Comparison of ENCODE assay signal across 8 mouse cellular contexts in genomic region chr9:64737406-64738201, GRCm38 (mm10). TPM values are rescaled to one million over a fixed set of nuclear protein-coding genes. Genes with fewer than 3 reads are reported as not detected.
DNase-seq lines count a peak whose midpoint lies in the region; ATAC-seq and TF ChIP-seq lines count a peak whose summit lies in the region.

Gene Rab11a, minus strand, starts transcription at chr9:64737758.

- peak; percentile 93 to 96 for DNase-seq in CD8-positive naive resting alpha-beta T cell, adult 2 months (ENCODE audit: low read depth in 2 of 2, low spot score in 2 of 2)
- peak; percentile 89 for DNase-seq in c-Kit-positive CD71-negative TER-119-negative erythroid progenitor cells, embryonic 14.5 days (ENCODE audit: low read depth)
- peak; percentile 95 for DNase-seq in forebrain, embryonic 10.5 days (ENCODE audit: extremely low spot score, low spot score)
- peak; percentile 98 for DNase-seq in kidney, postnatal 25 days
- DNase-seq in liver, embryonic 14.5 days (ENCODE audit: low read depth in 3 of 3, low spot score in 3 of 3) = peak; percentile 87 to 90 (median 87)
- peak; percentile 96 for DNase-seq in neural tube, embryonic 11.5 days (ENCODE audit: low spot score)
- DNase-seq in stomach, postnatal 0 days (ENCODE audit: low spot score) = peak; percentile 96

- peaks cover 9% of the 10 kb centered on the region for H3K4me1 ChIP-seq in forebrain, embryonic 10.5 days
- peaks cover 10% of the 10 kb centered on the region for H3K4me1 ChIP-seq in heart, embryonic 15.5 days (replicated peaks)
- H3K4me1 ChIP-seq in liver, embryonic 14.5 days (replicated peaks; ENCODE audit: control insufficient read depth in 2 of 2, insufficient read depth in 2 of 2, low read length in 1 of 2) = peaks cover 3 to 9% of the 10 kb centered on the region in 2 experiments
- 0 out of 2 replicates have a peak, but pooled peaks cover 2% of the 10 kb centered on the region for H3K4me1 ChIP-seq in neural tube, embryonic 11.5 days (ENCODE audit: control insufficient read depth, insufficient read depth, low read length)
- H3K4me1 ChIP-seq in stomach, postnatal 0 days (replicated peaks; ENCODE audit: control insufficient read depth, insufficient read depth) = no peaks in the 10 kb centered on the region

- H3K27me3 ChIP-seq in forebrain, embryonic 10.5 days (ENCODE audit: poor library complexity, severe bottlenecking) = no peaks in the 10 kb centered on the region
- H3K27me3 ChIP-seq in heart, embryonic 15.5 days = no peaks in the 10 kb centered on the region
- H3K27me3 ChIP-seq in liver, embryonic 14.5 days (ENCODE audit: control insufficient read depth, insufficient read depth, low read length) = no peaks in the 10 kb centered on the region
- no peaks in the 10 kb centered on the region for H3K27me3 ChIP-seq in neural tube, embryonic 11.5 days (ENCODE audit: control insufficient read depth, insufficient read depth, low read length)
- H3K27me3 ChIP-seq in stomach, postnatal 0 days (ENCODE audit: control insufficient read depth, insufficient read depth, low read length) = no peaks in the 10 kb centered on the region

- under 1% methylated on average over 61 of the region's 61 CpGs for WGBS in forebrain, embryonic 10.5 days
- WGBS in heart, embryonic 15.5 days = under 1% methylated on average over 61 of the region's 61 CpGs
- under 1% methylated on average over 61 of the region's 61 CpGs for WGBS in liver, embryonic 14.5 days (ENCODE audit: insufficient replicate concordance)
- under 1% methylated on average over 58 of the region's 61 CpGs for WGBS in neural tube, embryonic 11.5 days
- WGBS in stomach, postnatal 0 days = 2% methylated on average over 57 of the region's 61 CpGs

- ATAC-seq in heart, embryonic 15.5 days (replicated peaks; ENCODE audit: insufficient number of reproducible peaks, insufficient read depth, low FRiP score, low read depth) = peak; percentile 95
- ATAC-seq in liver, embryonic 14.5 days (ENCODE audit: insufficient read depth) = peak; percentile 95
- ATAC-seq in neural tube, embryonic 11.5 days (ENCODE audit: insufficient read depth, low FRiP score, low TSS enrichment) = peak; percentile 96
- ATAC-seq in stomach, postnatal 0 days (ENCODE audit: low FRiP score, low TSS enrichment) = peak; percentile 95

- H3K9ac ChIP-seq in heart, embryonic 15.5 days = peak within 1 kb of the TSS; percentile 96
- peak within 1 kb of the TSS; percentile 96 for H3K9ac ChIP-seq in liver, embryonic 14.5 days (replicated peaks)
- H3K9ac ChIP-seq in neural tube, embryonic 11.5 days (ENCODE audit: low read length) = peak within 1 kb of the TSS; percentile 91
- peak within 1 kb of the TSS; percentile 96 for H3K9ac ChIP-seq in stomach, postnatal 0 days (ENCODE audit: low read length)

- H3K4me2 ChIP-seq in heart, embryonic 15.5 days = peak within 1 kb of the TSS; percentile 72
- H3K4me2 ChIP-seq in liver, embryonic 14.5 days (ENCODE audit: low read depth) = peak within 1 kb of the TSS; percentile 71
- H3K4me2 ChIP-seq in neural tube, embryonic 11.5 days (ENCODE audit: low read depth) = peak within 1 kb of the TSS; percentile 72
- H3K4me2 ChIP-seq in stomach, postnatal 0 days (replicated peaks; ENCODE audit: low read depth) = peak within 1 kb of the TSS; percentile 67

- H3K4me3 ChIP-seq in forebrain, embryonic 10.5 days = peak within 1 kb of the TSS; percentile 94
- H3K4me3 ChIP-seq in heart, embryonic 15.5 days = peak within 1 kb of the TSS; percentile 84
- H3K4me3 ChIP-seq in liver, embryonic 14.5 days (ENCODE audit: insufficient read depth in 1 of 2, low read depth in 2 of 2, low read length in 2 of 2) = peak within 1 kb of the TSS; percentile 99 to 100
- H3K4me3 ChIP-seq in neural tube, embryonic 11.5 days (ENCODE audit: low read depth, low read length) = peak within 1 kb of the TSS; percentile 98
- peak within 1 kb of the TSS; percentile 99 for H3K4me3 ChIP-seq in stomach, postnatal 0 days (ENCODE audit: low read depth, low read length)

- no peaks in the 10 kb centered on the region for H3K9me3 ChIP-seq in forebrain, embryonic 10.5 days
- no peaks in the 10 kb centered on the region for H3K9me3 ChIP-seq in heart, embryonic 15.5 days (replicated peaks)
- no peaks in the 10 kb centered on the region for H3K9me3 ChIP-seq in liver, embryonic 14.5 days (ENCODE audit: control insufficient read depth, low read length)
- H3K9me3 ChIP-seq in neural tube, embryonic 11.5 days (ENCODE audit: control insufficient read depth, low read length) = no peaks in the 10 kb centered on the region
- H3K9me3 ChIP-seq in stomach, postnatal 0 days (ENCODE audit: control insufficient read depth, low read length) = no peaks in the 10 kb centered on the region

- peak within 1 kb of the TSS; percentile 92 for H3K27ac ChIP-seq in forebrain, embryonic 10.5 days
- peak within 1 kb of the TSS; percentile 98 for H3K27ac ChIP-seq in heart, embryonic 15.5 days
- peak within 1 kb of the TSS; percentile 86 for H3K27ac ChIP-seq in liver, embryonic 14.5 days
- peak within 1 kb of the TSS; percentile 84 for H3K27ac ChIP-seq in neural tube, embryonic 11.5 days (ENCODE audit: low read depth, low read length)
- H3K27ac ChIP-seq in stomach, postnatal 0 days (replicated peaks) = peak within 1 kb of the TSS; percentile 98

- no peak for TF ChIP-seq CTCF in liver, embryonic 14.5 days (IDR thresholded peaks at IDR 0.05; ENCODE audit: low read depth)
- TF ChIP-seq CTCF in stomach, postnatal 0 days (IDR thresholded peaks at IDR 0.05; ENCODE audit: low read depth) = peak; percentile 44; the same call in 1 of the 2 replicates

- 0 out of 2 replicates have a peak, but pooled peaks cover 3% of the 10 kb centered on the region for H3K36me3 ChIP-seq in forebrain, embryonic 10.5 days (replicated peaks)
- no peaks in the 10 kb centered on the region for H3K36me3 ChIP-seq in heart, embryonic 15.5 days
- no peaks in the 10 kb centered on the region for H3K36me3 ChIP-seq in liver, embryonic 14.5 days (replicated peaks; ENCODE audit: control insufficient read depth, insufficient read depth, low read depth)
- no peaks in the 10 kb centered on the region for H3K36me3 ChIP-seq in neural tube, embryonic 11.5 days (ENCODE audit: control insufficient read depth, insufficient read depth, low read length)
- no peaks in the 10 kb centered on the region for H3K36me3 ChIP-seq in stomach, postnatal 0 days (ENCODE audit: control insufficient read depth, insufficient read depth, low read length)

- TF ChIP-seq EP300 in liver, embryonic 14.5 days (IDR thresholded peaks at IDR 0.05; ENCODE audit: low read depth) = no peak
- peak; percentile 88 for TF ChIP-seq EP300 in stomach, postnatal 0 days (optimal IDR thresholded peaks at IDR 0.05)

RNA-seq across cellular contexts. Expression of gene Rab11a, which starts in this region (rescaled TPM):
- 236 and 237 TPM in 2 replicates for polyA plus RNA-seq in forebrain, embryonic 10.5 days (2016; fragmentation: Nextera tagmentation; extraction: Ambion mirVana)
- 277 and 323 TPM in 2 replicates for polyA plus RNA-seq in heart, embryonic 15.5 days (2015; fragmentation: Nextera tagmentation; extraction: Ambion mirVana)
- polyA plus RNA-seq in liver, embryonic 14.5 days (2012; rRNA removed) = 37.0 and 89.6 TPM in 2 replicates
- polyA plus RNA-seq in liver, embryonic 14.5 days (2014; fragmentation: Nextera tagmentation; extraction: Ambion mirVana) = 233 and 243 TPM in 2 replicates
- polyA plus RNA-seq in neural tube, embryonic 11.5 days (2014; fragmentation: Nextera tagmentation; extraction: Ambion mirVana) = 292 and 312 TPM in 2 replicates
- 1,191 and 1,262 TPM in 2 replicates for polyA plus RNA-seq in stomach, postnatal 0 days (2015; fragmentation: Nextera tagmentation; extraction: Ambion mirVana)

Comparison
In these comparisons a context has a peak if more than half of its experiments do, and no peak if none do; other contexts are left out.
1. Peak in every context shown above with its lines: DNase-seq, ATAC-seq, H3K4me3 ChIP-seq and H3K27ac ChIP-seq.